Mouse (Mus musculus) midbrain, postnatal 0 days (tissue): ENCODE results near the gene Ntrk1. TPM values are rescaled to one million over a fixed set of nuclear protein-coding genes. Genes with fewer than 3 reads are reported as not detected.

Experiments used
- ATAC-seq: fragments of 200-750 bp; cut with Nextera tagmentation; 2 replicates; pipeline ENCODE4 v1.8.0; 2017; ENCODE audit warnings: moderate number of reproducible peaks, mild to moderate bottlenecking, moderate TSS enrichment, moderate library complexity; ENCODE audit not compliant: low FRiP score
- DNase-seq: peaks from one replicate; pipeline ENCODE4 v3.0.0-alpha.2; 2015; ENCODE audit warnings: low spot score
- H3K27ac ChIP-seq: fragments of 300-500 bp; sonication (generic); 2 replicates; pipeline ENCODE4 v1.5.1; 2014; ENCODE audit warnings: low read depth, mild to moderate bottlenecking, low read length, mixed read lengths
- H3K27me3 ChIP-seq: fragments of 300-500 bp; sonication (generic); 2 replicates; pipeline ENCODE4 v1.6.1; 2014; ENCODE audit warnings: low read length, control low read depth, mixed read lengths; ENCODE audit not compliant: insufficient read depth
- H3K36me3 ChIP-seq: fragments of 300-500 bp; sonication (generic); 2 replicates; pipeline ENCODE4 v1.6.1; 2014; ENCODE audit warnings: low read length, control low read depth, mixed read lengths; ENCODE audit not compliant: insufficient read depth
- H3K4me1 ChIP-seq: fragments of 300-500 bp; sonication (generic); 2 replicates; pipeline ENCODE4 v1.6.1; 2014; ENCODE audit warnings: mild to moderate bottlenecking, control low read depth, antibody characterized with exemption, low read length, mixed read lengths; ENCODE audit not compliant: insufficient read depth
- H3K4me2 ChIP-seq: fragments of 300-500 bp; sonication (generic); 2 replicates; pipeline ENCODE4 v1.6.1; 2014; ENCODE audit warnings: low read depth, mild to moderate bottlenecking, low read length, mixed read lengths; ENCODE audit not compliant: poor library complexity, severe bottlenecking
- H3K4me3 ChIP-seq: fragments of 300-500 bp; sonication (generic); 2 replicates; pipeline ENCODE4 v1.5.1; 2014; ENCODE audit warnings: low read depth, mild to moderate bottlenecking, low read length, moderate library complexity
- H3K9ac ChIP-seq: fragments of 300-500 bp; sonication (generic); replicated peaks from 2 replicates; pipeline ENCODE4 v1.6.1; 2014; ENCODE audit warnings: mild to moderate bottlenecking, low read length, moderate library complexity, mixed read lengths; ENCODE audit not compliant: poor library complexity, severe bottlenecking
- H3K9me3 ChIP-seq: fragments of 300-500 bp; sonication (generic); 2 replicates; pipeline ENCODE4 v1.6.1; 2016; ENCODE audit warnings: low read length, control low read depth
- CTCF ChIP-seq: IDR thresholded peaks from 2 replicates; pipeline ENCODE4 v1.5.1; 2016; ENCODE audit warnings: antibody characterized with exemption, mild to moderate bottlenecking
- WGBS: fragments of 180-500 bp; shearing (Covaris S2); extraction: QIAGEN DNeasy Blood & Tissue Kit; methylation state at CpG from one replicate; pipeline ENCODE4 v1.1.7; 2014; 5-methylcytosine and 5-hydroxymethylcytosine counted together
- polyA plus RNA-seq: library from polyadenylated mRNA; unstranded; fragments of >200 nt; fragmentation: Nextera tagmentation; extraction: Ambion mirVana; gene quantifications from 2 replicates; pipeline ENCODE4 v1.2.1, GENCODE M21; 2015
- total RNA-seq: library from RNA; depleted of rRNA; stranded (reverse); fragments of >200 nt; gene quantifications from 2 replicates; pipeline ENCODE4 v1.2.3, GENCODE M21; 2014

The Ntrk1 gene
- total and polyA plus RNA-seq, 2 experiments from 2014 or later, result 1.8 to 2.4 TPM

DNA sequence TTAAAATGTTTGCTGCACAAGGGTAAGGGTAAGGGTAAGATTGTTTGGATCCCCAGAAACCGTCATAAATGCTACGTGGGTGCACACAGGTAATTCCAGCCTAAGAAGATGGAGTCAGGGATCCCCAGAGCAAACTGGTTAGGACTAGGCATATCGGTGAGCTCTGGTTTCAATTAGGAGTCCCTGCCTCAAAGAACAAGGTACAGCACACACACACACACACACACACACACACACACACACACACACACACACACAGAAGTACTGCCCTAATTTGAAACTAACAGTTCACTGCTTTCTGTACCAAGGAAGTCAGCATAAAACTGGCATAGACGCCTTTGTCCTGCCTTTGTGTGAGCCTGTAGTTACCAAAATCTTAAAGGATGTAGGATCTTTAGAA, 17.5 kb upstream of the Ntrk1 start:
- Histone ChIP-seq H3K9ac (no peak overlapping the region), H3K4me2 (no peak overlapping the region), H3K36me3 (no peaks in the 10 kb centered on the region), H3K4me3 (no peak overlapping the region), H3K27me3 (peaks cover 29% of the 10 kb centered on the region), H3K27ac (no peak overlapping the region), H3K9me3 (no peaks in the 10 kb centered on the region), H3K4me1 (peaks cover 6% of the 10 kb centered on the region; the same call in 1 of the 2 replicates)
- WGBS, result 88% methylated on average over 4 of the region's 4 CpGs
- TF ChIP-seq CTCF, result no peak
- DNase-seq (no peak), ATAC-seq (no peak)

DNA sequence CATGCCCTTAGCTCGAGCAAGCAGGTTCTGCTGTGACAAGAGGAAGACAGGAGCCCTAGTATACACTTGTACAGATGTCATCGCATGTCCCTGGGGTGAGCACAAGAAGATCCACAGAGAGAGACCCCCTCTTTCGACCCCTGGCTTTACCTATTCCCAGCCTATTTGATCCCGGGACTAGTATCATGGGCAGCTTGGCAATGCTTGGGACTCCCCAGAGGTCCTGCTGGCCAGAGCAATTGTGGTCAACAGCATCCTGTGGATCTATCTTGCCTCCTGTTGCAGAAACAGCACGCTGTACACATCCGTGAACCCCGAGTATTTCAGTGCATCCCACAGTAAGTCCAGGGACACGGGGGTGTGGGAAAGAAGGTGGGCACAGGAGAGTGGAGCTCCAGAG, 16.3 kb upstream of the Ntrk1 start:
- Histone ChIP-seq H3K4me2 (no peak overlapping the region), H3K4me3 (no peak overlapping the region), H3K36me3 (no peaks in the 10 kb centered on the region), H3K4me1 (no peaks in the 10 kb centered on the region), H3K27ac (no peak overlapping the region), H3K27me3 (peaks cover 29% of the 10 kb centered on the region), H3K9ac (no peak overlapping the region), H3K9me3 (no peaks in the 10 kb centered on the region)
- DNase-seq (no peak), ATAC-seq (no peak)
- TF ChIP-seq CTCF, result no peak
- 88% methylated on average over 8 of the region's 8 CpGs for WGBS

DNA sequence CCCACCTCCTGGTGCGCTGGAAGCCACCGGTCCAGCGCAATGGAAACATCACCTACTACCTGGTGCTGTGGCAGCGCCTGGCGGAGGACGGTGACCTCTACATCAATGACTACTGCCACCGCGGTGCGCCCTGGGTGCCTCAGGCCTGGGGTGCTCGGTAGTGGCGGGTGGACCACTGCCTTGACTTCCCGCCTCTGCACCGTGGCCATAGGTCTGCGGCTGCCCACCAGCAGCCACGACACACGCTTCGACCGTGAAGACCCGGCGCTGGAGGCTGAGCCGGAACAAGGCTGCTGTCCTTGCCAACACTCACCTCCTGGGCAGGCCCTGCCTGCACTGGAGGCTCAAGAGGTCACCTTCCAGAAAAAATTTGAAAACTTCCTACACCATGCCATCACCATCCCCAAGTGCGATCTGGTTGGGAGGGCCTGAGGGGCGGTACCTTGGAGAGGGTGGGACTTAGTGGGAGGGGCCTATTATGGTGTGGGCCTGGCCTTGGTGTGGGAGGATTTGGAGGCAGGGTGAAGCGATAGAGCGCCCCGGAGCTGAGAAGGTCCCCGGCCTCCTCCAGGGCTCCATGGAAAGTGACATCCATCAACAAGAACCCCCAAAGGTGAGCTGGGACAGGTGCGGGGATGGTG, 14.5 kb upstream of the Ntrk1 start:
- Histone ChIP-seq H3K4me3 (peak overlapping the region; percentile 3), H3K27ac (no peak overlapping the region), H3K4me1 (no peaks in the 10 kb centered on the region), H3K27me3 (peaks cover 39% of the 10 kb centered on the region), H3K9me3 (no peaks in the 10 kb centered on the region), H3K9ac (no peak overlapping the region), H3K4me2 (peak overlapping the region; percentile 33), H3K36me3 (no peaks in the 10 kb centered on the region)
- 7% methylated on average over 28 of the region's 28 CpGs for WGBS
- ATAC-seq (no peak), DNase-seq (no peak)
- TF ChIP-seq CTCF, result no peak

DNA sequence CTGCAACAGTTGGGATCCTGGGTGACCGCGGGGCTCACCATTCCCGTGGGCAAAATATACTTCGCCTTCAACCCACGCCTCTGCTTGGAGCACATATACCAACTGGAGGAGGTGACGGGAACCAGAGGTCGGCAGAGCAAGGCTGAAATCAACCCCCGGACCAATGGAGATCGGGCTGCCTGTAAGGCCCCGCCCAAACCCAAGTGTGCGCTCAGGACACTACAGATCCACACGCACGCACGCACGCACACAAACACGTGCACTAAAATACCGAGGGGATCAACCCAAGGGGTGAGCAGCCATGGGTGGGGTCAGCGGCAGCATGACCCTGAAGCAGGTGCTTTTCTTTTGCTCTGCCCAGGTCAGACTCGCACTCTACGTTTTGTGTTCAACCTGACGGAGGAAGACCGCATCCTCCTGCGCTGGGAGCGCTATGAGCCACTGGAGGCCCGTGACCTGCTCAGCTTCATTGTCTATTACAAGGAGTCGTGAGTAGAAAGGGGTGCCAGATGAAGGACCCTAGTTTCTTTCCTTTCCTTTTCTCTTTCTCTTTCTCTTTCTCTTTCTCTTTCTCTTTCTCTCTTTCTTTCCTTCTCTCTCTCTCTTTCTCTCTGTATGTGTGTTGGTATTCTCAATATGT, 9.2 kb upstream of the Ntrk1 start:
- 4% methylated on average over 26 of the region's 26 CpGs for WGBS
- Histone ChIP-seq H3K4me3 (peak overlapping the region; percentile 25; the same call in 1 of the 2 replicates), H3K27ac (no peak overlapping the region), H3K9me3 (no peaks in the 10 kb centered on the region), H3K4me1 (peaks cover 4% of the 10 kb centered on the region; the same call in 1 of the 2 replicates), H3K4me2 (peak overlapping the region; percentile 52), H3K36me3 (no peaks in the 10 kb centered on the region), H3K9ac (no peak overlapping the region), H3K27me3 (peaks cover 38% of the 10 kb centered on the region)
- DNase-seq, result no peak
- TF ChIP-seq CTCF, result no peak
- ATAC-seq, result no peak

DNA sequence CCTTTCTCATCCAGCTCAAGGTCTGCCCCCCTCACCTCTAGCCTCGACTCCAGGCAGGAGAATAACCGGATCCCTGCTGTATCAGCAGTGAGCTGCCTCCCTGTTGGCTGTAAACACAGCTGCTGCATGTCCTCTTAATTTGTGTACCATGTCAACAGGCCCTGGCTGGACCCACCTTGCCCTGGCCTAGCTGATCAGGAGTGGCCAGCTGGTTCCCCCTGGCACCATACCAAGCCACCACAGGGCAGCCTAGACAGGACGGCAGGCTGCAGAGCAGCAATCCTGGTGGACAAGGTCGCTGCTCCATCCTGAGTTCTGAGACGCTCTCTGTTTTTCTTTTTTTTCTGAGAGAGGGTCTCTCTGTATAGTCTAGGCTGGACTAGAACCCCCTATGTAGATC, 6.7 kb upstream of the Ntrk1 start:
- Histone ChIP-seq H3K36me3 (no peaks in the 10 kb centered on the region), H3K4me3 (no peak overlapping the region), H3K9me3 (no peaks in the 10 kb centered on the region), H3K27me3 (peaks cover 49% of the 10 kb centered on the region), H3K4me2 (no peak overlapping the region), H3K27ac (no peak overlapping the region), H3K4me1 (peaks cover 4% of the 10 kb centered on the region; the same call in 1 of the 2 replicates), H3K9ac (no peak overlapping the region)
- no peak for TF ChIP-seq CTCF
- peak; percentile 30 for DNase-seq
- ATAC-seq, result no peak
- whole genome bisulfite sequencing, result 60% methylated on average over 5 of the region's 5 CpGs

DNA sequence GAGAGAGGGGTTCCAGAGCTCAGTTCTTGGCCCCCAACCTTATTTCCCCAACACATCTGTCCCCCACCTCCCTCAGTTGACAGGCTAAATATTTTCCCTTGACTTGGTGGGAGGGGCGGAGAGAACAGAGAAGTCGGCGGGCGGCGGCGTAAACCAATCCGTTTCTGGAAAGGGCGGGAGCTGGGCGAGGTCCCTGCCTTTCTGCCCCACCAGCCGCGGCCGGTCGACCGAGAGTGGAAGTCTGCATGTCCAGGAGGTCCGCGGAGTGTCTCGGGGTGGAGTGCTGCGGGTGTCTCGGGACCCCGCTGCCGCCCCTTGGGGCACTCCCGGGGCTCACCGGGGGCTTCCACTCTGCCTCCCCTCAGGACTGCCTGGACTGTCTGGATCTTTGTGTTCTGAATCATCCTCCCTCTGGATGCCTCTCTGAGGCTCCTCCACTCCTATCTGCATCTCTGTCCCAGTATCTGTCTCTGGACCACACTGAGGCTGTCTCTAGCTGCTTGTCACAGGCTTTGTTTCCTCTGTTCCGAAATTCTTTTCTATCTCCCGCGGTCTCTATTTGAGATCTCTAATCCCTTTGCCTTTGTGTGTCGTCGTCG, 1.9 kb upstream of the Ntrk1 start, which contains the start of gene Insrr:
Gene Insrr (plus strand): TSS at position 216 of the 599 bp plus-strand sequence.
- H3K9ac ChIP-seq, result 0 out of 2 replicates have a peak within 1 kb of the TSS, but pooled peaks have one; percentile 13
- no peaks in the 10 kb centered on the region for H3K36me3 ChIP-seq
- no peaks in the 10 kb centered on the region for H3K9me3 ChIP-seq
- H3K27me3 ChIP-seq, result peaks cover 69% of the 10 kb centered on the region
- H3K4me1 ChIP-seq, result 0 out of 2 replicates have a peak, but pooled peaks cover 4% of the 10 kb centered on the region
- peak within 1 kb of the TSS; percentile 34 for H3K4me3 ChIP-seq
- ATAC-seq (no peak), DNase-seq (no peak)
- WGBS, result 1% methylated on average over 22 of the region's 29 CpGs
- H3K4me2 ChIP-seq, result peak within 1 kb of the TSS; percentile 59
- no peak within 1 kb of the TSS for H3K27ac ChIP-seq
- TF ChIP-seq CTCF, result no peak
